Mouse (Mus musculus) hindbrain, embryonic 13.5 days (tissue): Measurements from ENCODE around the gene Foxn1. TPM values are rescaled to one million over a fixed set of nuclear protein-coding genes. Genes with fewer than 3 reads are reported as not detected.

Experiments used
- ATAC-seq: fragments of 200-750 bp; cut with Nextera tagmentation; 2 replicates; pipeline ENCODE4 v1.8.0; 2017; ENCODE audit warnings: moderate TSS enrichment; ENCODE audit not compliant: low FRiP score
- H3K27ac ChIP-seq: fragments of 300-500 bp; sonication (generic); 2 replicates; pipeline ENCODE4 v1.5.1; 2015; ENCODE audit warnings: inconsistent platforms, mild to moderate bottlenecking, moderate library complexity
- H3K27me3 ChIP-seq: fragments of 300-500 bp; sonication (generic); 2 replicates; pipeline ENCODE4 v1.6.1; 2015; ENCODE audit warnings: mild to moderate bottlenecking, inconsistent platforms
- H3K36me3 ChIP-seq: fragments of 300-500 bp; sonication (generic); 2 replicates; pipeline ENCODE4 v1.6.1; 2015; ENCODE audit warnings: mild to moderate bottlenecking, inconsistent platforms
- H3K4me1 ChIP-seq: fragments of 300-500 bp; sonication (generic); replicated peaks from 2 replicates; pipeline ENCODE4 v1.6.1; 2015; ENCODE audit warnings: inconsistent platforms
- H3K4me2 ChIP-seq: fragments of 300-500 bp; sonication (generic); 2 replicates; pipeline ENCODE4 v1.6.1; 2015; ENCODE audit warnings: inconsistent platforms, mild to moderate bottlenecking, moderate library complexity
- H3K4me3 ChIP-seq: fragments of 300-500 bp; sonication (generic); 2 replicates; pipeline ENCODE4 v1.5.1; 2015; ENCODE audit warnings: mild to moderate bottlenecking, inconsistent platforms
- H3K9ac ChIP-seq: fragments of 300-500 bp; sonication (generic); 2 replicates; pipeline ENCODE4 v1.6.1; 2015; ENCODE audit warnings: mild to moderate bottlenecking, inconsistent platforms
- H3K9me3 ChIP-seq: fragments of 300-500 bp; sonication (generic); 2 replicates; pipeline ENCODE4 v1.6.1; 2016; ENCODE audit warnings: inconsistent platforms
- WGBS: fragments of 180-500 bp; shearing (Covaris S2); methylation state at CpG from one replicate; pipeline ENCODE4 v1.1.7; 2015; 5-methylcytosine and 5-hydroxymethylcytosine counted together
- polyA plus RNA-seq: library from polyadenylated mRNA; unstranded; fragments of >200 nt; fragmentation: Nextera tagmentation; extraction: Ambion mirVana; gene quantifications from 2 replicates; pipeline ENCODE4 v1.2.1, GENCODE M21; 2015

Gene Foxn1
- polyA plus RNA-seq: not detected in 2 replicates

GRCm38 (mm10) chr11:78386508-78387043 is at the start of gene Foxn1:
Gene Foxn1 (minus strand): TSS chr11:78386558.
- no peaks in the 10 kb centered on the region for H3K36me3 ChIP-seq
- no peak for ATAC-seq
- H3K4me2 ChIP-seq: no peak within 1 kb of the TSS
- H3K27ac ChIP-seq: no peak within 1 kb of the TSS
- no peaks in the 10 kb centered on the region for H3K27me3 ChIP-seq
- H3K4me3 ChIP-seq: no peak within 1 kb of the TSS
- H3K9me3 ChIP-seq: no peaks in the 10 kb centered on the region
- WGBS: 78% methylated on average over 14 of the region's 14 CpGs
- H3K4me1 ChIP-seq: 0 out of 2 replicates have a peak, but pooled peaks cover 5% of the 10 kb centered on the region
- no peak within 1 kb of the TSS for H3K9ac ChIP-seq

- ATAC-seq: no peak
- Histone ChIP-seq H3K9ac (no peak overlapping the region), H3K27me3 (no peaks in the 10 kb centered on the region), H3K36me3 (no peaks in the 10 kb centered on the region), H3K9me3 (no peaks in the 10 kb centered on the region), H3K4me2 (no peak overlapping the region), H3K27ac (no peak overlapping the region), H3K4me1 (peaks cover 5% of the 10 kb centered on the region; the same call in 1 of the 2 replicates), H3K4me3 (no peak overlapping the region)
- WGBS: 6% methylated on average over 19 of the region's 19 CpGs
Measured at GRCm38 (mm10) chr11:78435776-78436349, 49.5 kb upstream of the Foxn1 start.

- ATAC-seq: no peak
- H3K27ac ChIP-seq: no peak overlapping the region
- no peaks in the 10 kb centered on the region for H3K36me3 ChIP-seq
- H3K27me3 ChIP-seq: no peaks in the 10 kb centered on the region
- no peak overlapping the region for H3K4me2 ChIP-seq
- peaks cover 5% of the 10 kb centered on the region; the same call in 1 of the 2 replicates for H3K4me1 ChIP-seq
- H3K4me3 ChIP-seq: no peak overlapping the region
- H3K9me3 ChIP-seq: no peaks in the 10 kb centered on the region
- no peak overlapping the region for H3K9ac ChIP-seq
- WGBS: 80% methylated on average over 4 of the region's 4 CpGs
Measured at GRCm38 (mm10) chr11:78434052-78434451, 47.7 kb upstream of the Foxn1 start.

- Histone ChIP-seq H3K36me3 (no peaks in the 10 kb centered on the region), H3K27ac (no peak overlapping the region), H3K9me3 (no peaks in the 10 kb centered on the region), H3K4me3 (no peak overlapping the region), H3K9ac (no peak overlapping the region), H3K27me3 (no peaks in the 10 kb centered on the region), H3K4me1 (peaks cover 5% of the 10 kb centered on the region; the same call in 1 of the 2 replicates), H3K4me2 (no peak overlapping the region)
- ATAC-seq: no peak
- 91% methylated on average over 10 of the region's 10 CpGs for WGBS
Measured at GRCm38 (mm10) chr11:78431176-78431575, 44.8 kb upstream of the Foxn1 start.

GRCm38 (mm10) chr11:78430195-78430878 is 44.0 kb upstream of the Foxn1 start:
- Histone ChIP-seq H3K4me2 (no peak overlapping the region), H3K27ac (no peak overlapping the region), H3K27me3 (no peaks in the 10 kb centered on the region), H3K9ac (no peak overlapping the region), H3K4me1 (no peaks in the 10 kb centered on the region), H3K4me3 (no peak overlapping the region), H3K36me3 (no peaks in the 10 kb centered on the region), H3K9me3 (no peaks in the 10 kb centered on the region)
- no peak for ATAC-seq
- 53% methylated on average over 11 of the region's 11 CpGs for WGBS

GRCm38 (mm10) chr11:78428309-78428708 is 42.0 kb upstream of the Foxn1 start:
- Histone ChIP-seq H3K4me2 (no peak overlapping the region), H3K27me3 (no peaks in the 10 kb centered on the region), H3K9me3 (no peaks in the 10 kb centered on the region), H3K27ac (no peak overlapping the region), H3K4me1 (no peaks in the 10 kb centered on the region), H3K4me3 (no peak overlapping the region), H3K9ac (no peak overlapping the region), H3K36me3 (no peaks in the 10 kb centered on the region)
- ATAC-seq: no peak
- WGBS: 68% methylated on average over 5 of the region's 5 CpGs

GRCm38 (mm10) chr11:78427655-78428054 is 41.3 kb upstream of the Foxn1 start:
- WGBS: 95% methylated on average over 6 of the region's 6 CpGs
- no peak overlapping the region for H3K4me3 ChIP-seq

GRCm38 (mm10) chr11:78425572-78425971 is 39.2 kb upstream of the Foxn1 start:
- H3K9ac ChIP-seq: no peak overlapping the region

More at GRCm38 (mm10) chr11:78427655-78428054, 41.3 kb upstream of the Foxn1 start:
- Histone ChIP-seq H3K36me3 (no peaks in the 10 kb centered on the region), H3K4me2 (no peak overlapping the region), H3K9me3 (no peaks in the 10 kb centered on the region), H3K9ac (no peak overlapping the region), H3K27ac (no peak overlapping the region), H3K4me1 (no peaks in the 10 kb centered on the region), H3K27me3 (no peaks in the 10 kb centered on the region)
- no peak for ATAC-seq

GRCm38 (mm10) chr11:78424352-78424751 is 38.0 kb upstream of the Foxn1 start:
- peaks cover 7% of the 10 kb centered on the region; the same call in 1 of the 2 replicates for H3K27me3 ChIP-seq
- ATAC-seq: no peak
- H3K36me3 ChIP-seq: no peaks in the 10 kb centered on the region
- H3K9me3 ChIP-seq: no peaks in the 10 kb centered on the region
- no peak overlapping the region for H3K9ac ChIP-seq
- no peaks in the 10 kb centered on the region for H3K4me1 ChIP-seq
- no peak overlapping the region for H3K27ac ChIP-seq
- no peak overlapping the region for H3K4me2 ChIP-seq
- H3K4me3 ChIP-seq: no peak overlapping the region
- WGBS: 73% methylated on average over 2 of the region's 2 CpGs

More at GRCm38 (mm10) chr11:78425572-78425971, 39.2 kb upstream of the Foxn1 start:
- Histone ChIP-seq H3K9me3 (no peaks in the 10 kb centered on the region), H3K36me3 (no peaks in the 10 kb centered on the region), H3K27ac (no peak overlapping the region), H3K4me2 (no peak overlapping the region), H3K4me1 (no peaks in the 10 kb centered on the region), H3K27me3 (peaks cover 7% of the 10 kb centered on the region; the same call in 1 of the 2 replicates), H3K4me3 (no peak overlapping the region)
- no peak for ATAC-seq
- 96% methylated on average over 1 of the region's 1 CpGs for WGBS

GRCm38 (mm10) chr11:78422055-78422819 is 35.9 kb upstream of the Foxn1 start, which contains the start of gene Slc13a2:
Gene Slc13a2 (minus strand): TSS chr11:78422217.
- 26% methylated on average over 13 of the region's 13 CpGs for whole genome bisulfite sequencing
- no peak for ATAC-seq
- H3K4me2 ChIP-seq: no peak within 1 kb of the TSS

GRCm38 (mm10) chr11:78421201-78422009 is 35.0 kb upstream of the Foxn1 start:
- Histone ChIP-seq H3K27ac (no peak overlapping the region), H3K4me2 (no peak overlapping the region), H3K4me1 (no peaks in the 10 kb centered on the region), H3K27me3 (peaks cover 7% of the 10 kb centered on the region; the same call in 1 of the 2 replicates), H3K4me3 (no peak overlapping the region), H3K36me3 (no peaks in the 10 kb centered on the region), H3K9me3 (no peaks in the 10 kb centered on the region), H3K9ac (no peak overlapping the region)
- ATAC-seq: no peak
- 69% methylated on average over 13 of the region's 13 CpGs for WGBS

More at GRCm38 (mm10) chr11:78422055-78422819, 35.9 kb upstream of the Foxn1 start, which contains the start of gene Slc13a2:
- no peak within 1 kb of the TSS for H3K4me3 ChIP-seq
- H3K27ac ChIP-seq: no peak within 1 kb of the TSS
- H3K27me3 ChIP-seq: peaks cover 7% of the 10 kb centered on the region; the same call in 1 of the 2 replicates
- no peaks in the 10 kb centered on the region for H3K9me3 ChIP-seq
- H3K36me3 ChIP-seq: no peaks in the 10 kb centered on the region
- no peaks in the 10 kb centered on the region for H3K4me1 ChIP-seq
- H3K9ac ChIP-seq: no peak within 1 kb of the TSS
